Mouse (Mus musculus): ENCODE measurements around the gene Nol4l.

Gene Nol4l

DNA sequence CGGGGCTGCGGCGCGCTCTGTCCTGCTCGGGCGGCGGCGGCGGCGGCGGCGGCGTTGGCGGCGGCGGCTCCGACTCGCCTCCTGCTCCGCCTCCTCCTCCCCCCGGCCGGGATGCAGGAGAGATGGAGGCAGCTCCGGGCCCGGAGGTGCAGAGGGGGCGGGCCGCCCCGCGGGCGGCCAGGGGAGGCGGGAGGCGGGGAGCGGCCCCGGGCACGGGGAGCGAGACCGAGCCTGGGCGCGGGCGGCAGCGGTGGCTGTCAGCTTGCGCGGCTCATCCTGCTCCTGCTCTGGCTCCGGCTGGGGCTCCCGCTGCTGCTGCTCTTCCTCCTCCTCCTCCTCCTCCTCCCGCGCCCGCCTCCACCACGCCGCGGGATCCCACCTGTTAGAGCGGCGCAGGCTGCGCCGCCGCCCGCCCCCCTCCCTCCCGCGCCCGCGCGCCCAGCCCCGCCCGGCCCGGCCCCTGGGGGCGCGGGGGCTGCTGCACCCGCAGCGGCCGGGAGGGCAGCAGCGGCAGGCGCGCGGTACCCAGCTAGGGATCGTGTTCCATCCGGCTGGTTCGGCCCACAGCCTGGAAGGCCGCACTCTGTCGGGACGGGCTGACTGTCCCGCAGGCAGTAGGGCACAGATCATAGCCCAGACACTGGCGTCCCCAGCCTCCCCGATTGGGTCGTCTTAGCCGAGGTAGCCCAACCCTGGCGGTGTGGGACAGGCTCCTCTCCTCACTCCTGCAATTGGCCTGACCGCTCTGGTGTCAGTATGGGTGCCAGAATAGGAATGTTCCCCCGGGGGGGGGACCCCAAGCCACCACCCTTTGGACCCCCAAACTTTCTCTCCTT is at the start of gene Nol4l:
Gene Nol4l, minus strand, starts transcription at position 41 of the 836 bp plus-strand sequence.
- peak in 1 of 2 experiments; percentile 15 for DNase-seq

DNA sequence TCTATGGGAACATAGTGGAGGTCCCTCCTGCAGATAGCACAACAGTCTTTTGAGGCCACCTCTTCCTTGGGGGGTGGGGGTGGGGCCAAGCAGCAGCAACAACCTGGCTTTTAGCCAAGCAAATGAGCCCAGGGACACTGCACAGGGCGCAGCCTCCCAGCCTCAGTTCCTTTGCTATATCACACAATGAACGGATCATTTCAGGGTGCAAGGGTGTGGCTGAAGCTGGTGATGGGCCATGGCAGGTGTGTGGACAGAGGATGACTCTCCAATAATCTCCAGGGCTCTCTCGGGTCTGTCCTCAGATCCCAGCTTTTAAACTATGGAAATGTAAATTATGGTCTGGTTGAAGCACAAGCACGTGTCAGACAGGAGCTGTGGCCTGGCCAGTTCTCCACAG is 47.4 kb upstream of the Nol4l start:
- DNase-seq: no peak

DNA sequence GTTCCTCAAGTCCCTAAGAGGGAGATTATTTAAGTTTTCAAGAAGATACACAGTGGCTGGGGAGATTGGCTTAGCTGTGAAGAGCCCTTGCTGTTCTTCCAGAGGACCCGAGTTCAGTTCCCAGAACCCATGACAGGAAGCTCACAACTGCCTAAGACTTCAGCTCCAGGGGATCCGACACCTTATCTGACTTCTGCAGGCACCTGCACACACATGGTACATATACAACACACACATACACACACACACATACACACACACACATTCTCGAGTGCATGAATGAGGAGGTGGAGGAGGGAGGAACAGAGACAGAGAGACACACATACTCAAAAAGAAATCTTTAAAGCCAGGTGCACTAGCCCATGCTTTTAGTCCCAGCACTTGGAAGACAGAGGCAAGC is 46.4 kb upstream of the Nol4l start:
- no peak for DNase-seq

DNA sequence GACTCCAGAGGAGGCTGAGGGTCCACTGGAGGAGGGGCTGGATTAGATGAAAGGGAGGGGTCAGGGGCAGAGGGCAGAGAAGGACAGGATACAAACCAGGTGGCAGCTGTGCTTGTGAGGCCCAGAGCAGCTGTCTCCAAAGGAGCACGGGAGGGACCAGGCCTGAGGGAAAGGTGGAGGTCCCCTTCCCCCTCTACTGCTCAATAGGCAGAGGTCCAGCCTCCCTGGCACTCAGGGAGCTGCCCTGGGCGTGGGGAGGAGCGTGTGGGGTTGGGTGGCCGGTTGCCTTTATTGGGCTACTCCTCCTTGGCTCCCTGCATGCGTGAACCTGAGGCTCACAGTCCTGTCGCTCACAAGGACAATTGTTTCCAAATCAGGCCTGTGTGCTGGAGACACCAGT is 45.8 kb upstream of the Nol4l start:
- DNase-seq: no peak

GRCm38 (mm10) chr2:153573101-153573500 is 43.3 kb upstream of the Nol4l start:
- DNase-seq: no peak

- DNase-seq: no peak
Observed at GRCm38 (mm10) chr2:153568541-153568940, 38.8 kb upstream of the Nol4l start.

GRCm38 (mm10) chr2:153568013-153568412 is 38.2 kb upstream of the Nol4l start:
- no peak for DNase-seq

DNA sequence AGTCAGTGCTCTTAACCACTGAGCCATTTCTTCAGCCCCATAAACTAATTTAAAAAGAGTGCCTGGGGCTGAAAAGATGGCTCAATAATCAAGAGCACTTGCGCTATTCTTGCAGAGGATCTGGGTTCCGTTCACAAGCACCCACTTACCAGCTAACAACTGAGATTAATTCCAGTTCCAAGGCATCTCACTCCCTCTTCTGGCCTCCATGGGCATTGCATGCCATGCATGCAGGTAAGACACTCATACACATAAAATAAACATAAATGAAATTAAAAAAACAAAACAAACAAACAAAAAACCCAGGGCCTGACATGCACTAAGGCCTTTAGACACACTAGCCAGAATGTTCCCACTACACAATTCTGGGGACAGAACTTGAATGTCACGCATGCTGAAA is 34.6 kb upstream of the Nol4l start:
- DNase-seq: no peak

DNA sequence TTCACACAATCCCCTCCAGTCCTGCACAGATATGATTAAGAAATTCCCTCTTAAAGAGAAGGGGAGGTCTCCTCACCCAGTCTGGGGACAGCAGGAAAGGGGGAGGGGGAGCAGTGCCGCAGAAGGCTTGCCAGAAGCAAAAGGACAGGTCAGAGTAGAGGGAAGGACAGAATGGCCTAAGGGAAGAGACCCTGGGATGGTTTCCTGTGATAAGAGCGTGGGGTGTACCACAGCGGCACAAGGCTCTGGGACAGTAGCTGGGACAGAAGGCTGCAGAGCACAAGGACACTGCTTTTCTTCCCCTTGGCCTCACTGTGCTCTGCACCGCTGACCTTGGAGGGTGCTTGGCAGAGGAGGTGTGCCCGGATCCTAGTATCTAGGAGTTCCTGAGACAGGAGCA is 31.8 kb upstream of the Nol4l start:
- DNase-seq: no peak

- DNase-seq: peak in 1 of 2 experiments; percentile 18
Observed at GRCm38 (mm10) chr2:153560664-153561541, 31.1 kb upstream of the Nol4l start.

- DNase-seq: no peak
Observed at GRCm38 (mm10) chr2:153559613-153560152, 29.9 kb upstream of the Nol4l start.

DNA sequence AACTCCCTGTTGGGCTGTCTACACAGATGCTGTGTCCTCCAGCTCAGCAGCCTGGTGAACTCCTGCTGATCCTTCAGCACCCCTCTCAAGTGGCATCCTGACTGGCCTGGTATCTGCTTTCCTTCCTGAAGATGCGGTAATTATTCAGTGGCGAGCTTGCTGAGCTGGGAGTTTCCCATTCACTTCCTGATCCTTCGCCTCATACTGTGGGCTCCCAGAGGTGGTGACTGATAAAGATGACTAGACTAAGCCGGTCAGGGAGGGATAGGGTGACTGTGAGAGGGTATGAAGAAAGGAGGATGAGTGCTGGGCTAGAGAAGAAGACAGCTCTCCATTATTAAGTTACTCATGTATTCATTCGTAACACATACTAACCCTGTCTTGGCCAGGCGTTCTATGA is 28.7 kb upstream of the Nol4l start:
- DNase-seq: no peak

GRCm38 (mm10) chr2:153557259-153557658 is 27.5 kb upstream of the Nol4l start:
- no peak for DNase-seq

GRCm38 (mm10) chr2:153556208-153556607 is 26.4 kb upstream of the Nol4l start:
- no peak for DNase-seq

DNA sequence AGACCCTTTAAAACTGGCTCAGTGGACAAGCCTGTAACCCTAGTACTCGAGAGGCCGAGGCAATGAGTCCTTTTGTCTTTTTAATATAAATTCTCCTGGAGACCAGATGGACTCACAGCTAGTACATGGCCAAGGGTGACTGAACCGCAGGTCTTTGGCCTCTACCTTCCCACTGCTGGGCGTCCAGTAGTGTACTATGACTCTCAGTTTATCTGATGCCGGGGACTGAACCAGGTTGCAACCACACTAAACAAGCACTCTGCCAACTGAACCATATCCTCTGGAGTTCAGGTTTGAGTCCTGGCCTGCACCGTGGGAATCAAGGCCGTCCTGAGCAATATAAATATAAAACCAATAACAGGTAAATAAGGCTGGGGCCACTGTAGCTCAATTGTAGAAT is 24.8 kb upstream of the Nol4l start:
- no peak for DNase-seq

DNA sequence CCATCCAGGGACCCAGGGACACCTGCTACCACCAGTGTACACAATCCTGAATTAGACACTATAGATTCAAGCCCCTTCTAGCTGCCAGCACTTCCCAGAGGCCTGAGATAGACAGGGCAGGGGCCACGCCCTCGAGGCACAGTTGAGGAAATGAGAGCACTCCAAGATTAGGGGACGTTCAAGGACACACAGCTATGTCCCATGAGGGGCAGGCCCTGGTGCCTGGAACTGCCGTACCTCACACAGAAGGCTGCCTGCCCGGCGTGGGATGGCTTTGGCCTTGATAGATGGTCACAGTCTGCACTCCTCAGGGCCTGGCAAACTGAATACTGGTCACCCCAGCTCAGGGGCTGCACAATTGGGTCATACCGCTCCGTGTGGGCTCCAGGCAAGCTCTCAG is 19.7 kb upstream of the Nol4l start:
- DNase-seq: no peak

DNA sequence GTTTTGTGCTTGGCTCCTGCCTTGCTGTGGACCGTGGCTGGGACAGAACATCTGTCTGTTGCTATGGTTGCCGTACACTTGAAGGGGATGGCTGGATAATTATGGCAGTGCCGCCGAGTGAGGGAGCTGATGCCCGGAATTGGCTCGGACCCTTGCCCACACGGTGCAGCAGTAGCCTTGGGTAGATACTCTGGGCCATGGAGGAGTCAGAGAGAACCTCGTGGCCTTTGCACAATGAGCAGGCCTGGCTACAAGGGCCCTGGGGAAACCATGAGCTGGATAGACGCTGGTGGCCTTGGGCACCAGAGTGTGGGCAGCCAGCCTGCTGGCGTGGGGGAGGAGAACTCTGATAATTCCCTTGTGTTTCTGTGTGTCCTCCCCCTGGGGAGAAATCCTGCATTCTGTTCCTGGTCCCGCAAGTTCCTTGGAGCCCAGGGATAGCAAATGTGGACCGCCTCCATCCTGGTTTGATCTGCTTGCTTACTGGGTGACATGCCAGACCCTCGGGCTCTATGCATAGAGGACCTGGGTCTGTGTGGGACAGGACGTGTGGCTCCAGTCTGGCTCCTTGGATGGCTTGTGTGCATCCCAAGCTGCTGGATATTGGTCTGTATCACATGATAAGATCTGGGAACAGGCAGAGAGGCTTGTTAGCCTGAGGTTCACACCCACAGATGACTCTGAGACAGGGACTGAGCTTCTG is 18.6 kb upstream of the Nol4l start:
- DNase-seq: no peak

GRCm38 (mm10) chr2:153547633-153548032 is 17.9 kb upstream of the Nol4l start:
- DNase-seq: no peak

DNA sequence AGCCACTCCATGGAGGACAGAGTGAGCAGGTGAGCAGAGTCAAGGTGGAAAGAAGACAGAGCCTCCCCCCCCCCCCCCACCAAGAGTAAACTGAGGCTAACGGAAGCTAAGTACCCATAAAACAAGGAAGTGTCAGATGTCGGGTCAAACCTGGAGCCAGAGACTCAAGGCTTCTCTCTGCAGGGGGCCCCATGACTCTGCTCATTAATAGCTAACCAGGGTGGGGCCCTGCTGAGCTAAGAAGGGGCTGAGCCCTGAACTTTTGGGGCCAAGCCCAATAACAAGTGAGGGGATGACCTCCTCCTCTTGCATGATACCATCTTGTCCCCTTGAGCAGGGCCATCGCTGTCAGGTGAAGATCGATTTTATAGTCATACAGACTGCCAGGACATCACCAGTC is 17.2 kb upstream of the Nol4l start:
- no peak for DNase-seq

- DNase-seq: no peak
Observed at GRCm38 (mm10) chr2:153546471-153546870, 16.7 kb upstream of the Nol4l start.

DNA sequence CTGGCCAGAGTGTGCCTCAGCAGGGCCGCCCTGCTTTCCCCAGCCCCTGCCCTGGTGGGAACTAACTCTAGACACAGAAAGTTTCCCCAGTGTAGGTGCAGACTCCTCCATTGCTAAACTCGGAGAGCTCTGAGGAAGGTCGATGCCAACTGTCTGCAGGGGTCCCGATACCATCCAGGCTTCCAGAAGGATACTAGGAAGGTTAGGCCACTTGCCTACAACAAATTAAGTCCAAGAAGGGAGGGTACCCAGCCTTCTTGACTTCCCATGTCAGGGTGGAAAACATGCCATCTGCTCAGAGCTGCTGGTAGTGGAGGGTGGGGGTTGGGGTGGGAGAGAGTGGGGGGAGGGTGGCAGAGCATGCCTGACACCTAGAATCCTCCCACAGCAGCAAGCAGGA is 15.0 kb upstream of the Nol4l start:
- DNase-seq: no peak

DNA sequence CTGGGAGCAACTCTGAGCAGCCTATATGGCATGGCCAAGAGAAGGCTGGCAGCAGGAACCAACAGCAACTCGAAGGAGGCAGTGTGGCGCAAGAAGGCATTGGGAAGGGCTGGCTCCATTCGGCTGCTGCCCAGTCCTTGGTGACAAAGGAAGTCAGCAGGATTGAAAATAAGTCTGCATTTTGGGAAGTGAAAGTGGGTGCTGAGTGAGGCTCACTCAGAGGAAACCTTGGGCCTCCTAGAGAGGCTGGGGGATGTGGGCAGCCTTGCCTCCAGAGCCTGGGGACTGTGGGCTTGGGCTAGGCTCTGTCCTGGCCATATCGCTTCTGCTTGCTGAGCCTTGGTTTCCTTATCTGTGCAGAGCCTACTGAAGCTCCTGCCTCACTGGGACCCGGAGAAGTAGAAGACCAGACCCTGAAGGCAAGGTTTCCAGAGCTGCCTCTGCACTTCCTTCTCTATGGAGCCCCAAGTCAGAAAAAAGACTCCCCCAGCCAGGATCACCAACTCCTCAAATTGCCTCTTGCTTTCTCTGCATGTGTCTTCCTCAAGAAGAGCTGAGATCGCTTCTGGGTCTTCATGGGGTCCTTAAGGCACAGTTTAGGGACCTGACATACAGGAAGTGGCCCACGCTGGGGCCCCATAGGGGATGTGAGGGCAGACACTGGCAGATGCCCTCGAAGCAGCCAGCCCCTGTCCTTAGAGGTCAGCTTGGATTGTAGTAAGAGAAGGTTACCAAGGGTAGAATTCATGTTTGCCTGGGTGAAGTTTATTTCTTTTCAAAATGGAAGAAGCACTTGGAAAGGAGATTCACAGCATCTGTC is 14.3 kb upstream of the Nol4l start:
- DNase-seq: no peak
